In genomic region chr4:118171006-118171405, GRCm38 (mm10) we compare ENCODE assay signal across 9 mouse cellular contexts. TPM values are rescaled to one million over a fixed set of nuclear protein-coding genes. Genes with fewer than 3 reads are reported as not detected.
DNase-seq lines count a peak whose midpoint lies in the region; ATAC-seq and TF ChIP-seq lines count a peak whose summit lies in the region.
"Had no signal": no experiment of that assay in that cellular context is flagged by ENCODE, and none has a peak within 500 bp of the region (broad histone marks: within the 10 kb centered on the region; RNA-seq: fewer than 3 reads in every experiment).

No protein-coding gene starts in this region.

- peak; percentile 56 for TF ChIP-seq CTCF in gastrocnemius, adult 2 months (IDR thresholded peaks at IDR 0.05)
- peak; percentile 51; the same call in 1 of the 2 replicates for TF ChIP-seq CTCF in testis, adult 2 months (IDR thresholded peaks at IDR 0.05; ENCODE audit: control insufficient read depth, insufficient read depth, insufficient replicate concordance, low read depth, low read length)

- H3K4me3 ChIP-seq in gastrocnemius, adult 2 months: no peak overlapping the region
- H3K4me3 ChIP-seq in testis, adult 2 months (ENCODE audit: control insufficient read depth, low read depth, low read length): no peak overlapping the region
- H3K4me3 ChIP-seq: midbrain, embryonic 13.5 days had no signal

- no peak for TF ChIP-seq POLR2A in testis, adult 2 months (IDR thresholded peaks at IDR 0.05; ENCODE audit: control insufficient read depth, low read depth, low read length)

- no peaks in the 10 kb centered on the region for H3K27me3 ChIP-seq in testis, adult 2 months (ENCODE audit: control insufficient read depth, insufficient read depth, low read length)
- H3K27me3 ChIP-seq: midbrain, embryonic 13.5 days had no signal

- intact Hi-C loops in gastrocnemius, adult 2 months (cut with DNase I): loop anchor here (10.0 kb wide), 1 partner anchor 76 kb away; no protein-coding TSS in a partner anchor
- intact Hi-C loops in gastrocnemius, postnatal 36 days (cut with DNase I): no loop called here

- H3K4me1 ChIP-seq in testis, adult 2 months (ENCODE audit: control insufficient read depth, insufficient read depth, low read length): no peaks in the 10 kb centered on the region
- H3K4me1 ChIP-seq: midbrain, embryonic 13.5 days had no signal

- no peak for DNase-seq in gastrocnemius, adult 2 months
- no peak for DNase-seq in gastrocnemius, adult 18-20 months (ENCODE audit: low spot score)
- DNase-seq in testis, postnatal 14 days (ENCODE audit: low spot score): no peak
- no peak for DNase-seq in MN1 (ENCODE audit: low spot score)
- DNase-seq in ovary, postnatal 10 days (ENCODE audit: low spot score): no peak
- no peak for DNase-seq in gastrocnemius, postnatal 36 days

- H3K36me3 ChIP-seq in testis, adult 2 months (ENCODE audit: control insufficient read depth, insufficient read depth, low read length): no peaks in the 10 kb centered on the region; the same call in 1 of the 2 replicates

- peak; percentile 48; the same call in 1 of the 2 replicates for ATAC-seq in granulocyte monocyte progenitor cell, adult 5-6 weeks (replicated peaks; ENCODE audit: poor library complexity, severe bottlenecking)
- ATAC-seq: midbrain, embryonic 13.5 days had no signal

- no peak overlapping the region for H3K27ac ChIP-seq in gastrocnemius, adult 2 months
- H3K27ac ChIP-seq in testis, adult 2 months (ENCODE audit: control insufficient read depth, insufficient read depth, low read depth, low read length): no peak overlapping the region
- H3K27ac ChIP-seq: midbrain, embryonic 13.5 days had no signal

RNA-seq across cellular contexts. Expression of gene Kdm4a, which starts 8.8 kb away (rescaled TPM):
- total RNA-seq in gastrocnemius, adult 2 months (2021): 10 to 100 TPM; 18.0 to 34.4 TPM
- total RNA-seq in gastrocnemius, adult 18-20 months (2021): 10 to 100 TPM; 18.0 to 18.8 TPM
- 10.2 and 14.2 TPM in 2 replicates for polyA plus RNA-seq in testis, adult 2 months (2012; rRNA removed)
- 17.2 and 25.2 TPM in 2 replicates for total RNA-seq in granulocyte monocyte progenitor cell, adult 5-6 weeks (2014; fragmentation: Nextera tagmentation)
- total RNA-seq in granulocyte monocyte progenitor cell, adult 5-6 weeks (2017): 19.8 and 23.1 TPM in 2 replicates
- total RNA-seq in gastrocnemius, postnatal 36 days (2021): 10 to 100 TPM; 16.4 to 17.4 TPM

RNA-seq across cellular contexts. Expression of gene St3gal3, which starts 36.3 kb away (rescaled TPM):
- 10 to 100 TPM; 73.4 to 75.0 TPM for total RNA-seq in gastrocnemius, adult 2 months (2021)
- total RNA-seq in gastrocnemius, adult 18-20 months (2021): 10 to 100 TPM; 70.4 to 73.6 TPM
- 3.4 and 4.4 TPM in 2 replicates for polyA plus RNA-seq in testis, adult 2 months (2012; rRNA removed)
- total RNA-seq in granulocyte monocyte progenitor cell, adult 5-6 weeks (2014; fragmentation: Nextera tagmentation): 12.9 and 14.5 TPM in 2 replicates
- total RNA-seq in granulocyte monocyte progenitor cell, adult 5-6 weeks (2017): 4.7 and 8.2 TPM in 2 replicates
- 10 to 100 TPM; 65.8 to 68.8 TPM for total RNA-seq in gastrocnemius, postnatal 36 days (2021)

Comparison
In these comparisons a context has a peak if more than half of its experiments do, and no peak if none do; other contexts are left out.
1. RNA of gene St3gal3, which starts 36.3 kb away (total RNA-seq): 73.4 to 75.0 TPM in gastrocnemius, adult 2 months, 70.4 to 73.6 TPM in gastrocnemius, adult 18-20 months and 65.8 to 68.8 TPM in gastrocnemius, postnatal 36 days; 4.7 to 14.5 TPM in granulocyte monocyte progenitor cell, adult 5-6 weeks; every median in the first group is over 4 times any median in the second.